Mouse (Mus musculus): ENCODE measurements around the gene Mknk2. TPM values are rescaled to one million over a fixed set of nuclear protein-coding genes. Genes with fewer than 3 reads are reported as not detected.
A peak's percentile ranks its signal among the peaks of the same experiment; 100 is the strongest.

Mknk2 gene
- polyA plus RNA-seq, 1 experiment from 2014 or later = 103 TPM

DNA sequence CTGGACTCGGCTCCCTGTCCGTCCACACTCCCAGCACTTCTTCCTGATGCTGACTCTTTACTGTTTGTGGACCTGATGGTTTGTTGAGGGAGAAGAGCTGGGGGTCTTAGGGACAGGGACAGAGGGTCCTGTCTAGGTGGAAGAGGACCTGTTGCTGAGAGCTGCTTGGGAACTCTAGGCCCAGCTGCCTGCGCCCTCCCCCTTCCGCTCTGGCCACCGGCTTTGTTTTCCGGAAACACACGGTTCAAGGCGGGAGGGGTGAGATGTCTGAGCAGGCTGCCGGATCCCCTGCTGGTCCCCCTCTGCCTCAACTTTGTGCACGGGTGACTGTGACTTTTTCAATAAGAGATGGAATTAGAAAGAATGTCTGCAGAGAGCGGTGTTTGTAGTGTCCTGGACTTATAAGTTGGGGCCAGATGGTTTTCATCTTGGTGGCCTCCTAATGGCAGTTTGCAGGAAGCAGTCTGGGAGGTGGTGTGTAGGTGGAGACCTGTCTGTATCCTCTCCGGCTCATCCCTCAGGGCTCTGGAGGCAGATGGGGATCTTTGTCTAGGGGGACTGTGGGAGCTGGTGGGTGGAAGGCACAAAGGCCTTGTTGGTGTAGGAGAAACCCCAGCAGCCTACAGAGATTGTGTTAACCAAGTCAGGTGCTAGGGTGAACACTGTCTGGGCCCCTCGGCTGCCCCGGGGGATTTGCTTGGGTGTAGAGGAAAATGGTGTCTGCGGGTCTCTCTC lies 54.3 kb downstream of the Mknk2 start:
- 7% methylated on average over 15 of the region's 15 CpGs for WGBS
- peaks cover 6% of the 10 kb centered on the region; the same call in 1 of the 2 replicates for H3K36me3 ChIP-seq
- H3K27ac ChIP-seq = peak overlapping the region; percentile 91
- ATAC-seq (replicated peaks; ENCODE audit: low FRiP score) = no peak
- peak overlapping the region; percentile 67 for H3K4me2 ChIP-seq
- H3K9me3 ChIP-seq (replicated peaks) = no peaks in the 10 kb centered on the region
- peak overlapping the region; percentile 85 for H3K9ac ChIP-seq
- H3K4me3 ChIP-seq (replicated peaks) = peak overlapping the region; percentile 81
- no peaks in the 10 kb centered on the region for H3K27me3 ChIP-seq
- H3K4me1 ChIP-seq = peaks cover 65% of the 10 kb centered on the region

GRCm38 (mm10) chr10:80622661-80623456 lies 55.1 kb downstream of the Mknk2 start, which contains the start of gene Csnk1g2:
Gene Csnk1g2 (plus strand): TSS chr10:80622838.
- under 1% methylated on average over 78 of the region's 85 CpGs for WGBS
- ATAC-seq (replicated peaks; ENCODE audit: low FRiP score) = no peak; the same call in 1 of the 2 replicates

DNA sequence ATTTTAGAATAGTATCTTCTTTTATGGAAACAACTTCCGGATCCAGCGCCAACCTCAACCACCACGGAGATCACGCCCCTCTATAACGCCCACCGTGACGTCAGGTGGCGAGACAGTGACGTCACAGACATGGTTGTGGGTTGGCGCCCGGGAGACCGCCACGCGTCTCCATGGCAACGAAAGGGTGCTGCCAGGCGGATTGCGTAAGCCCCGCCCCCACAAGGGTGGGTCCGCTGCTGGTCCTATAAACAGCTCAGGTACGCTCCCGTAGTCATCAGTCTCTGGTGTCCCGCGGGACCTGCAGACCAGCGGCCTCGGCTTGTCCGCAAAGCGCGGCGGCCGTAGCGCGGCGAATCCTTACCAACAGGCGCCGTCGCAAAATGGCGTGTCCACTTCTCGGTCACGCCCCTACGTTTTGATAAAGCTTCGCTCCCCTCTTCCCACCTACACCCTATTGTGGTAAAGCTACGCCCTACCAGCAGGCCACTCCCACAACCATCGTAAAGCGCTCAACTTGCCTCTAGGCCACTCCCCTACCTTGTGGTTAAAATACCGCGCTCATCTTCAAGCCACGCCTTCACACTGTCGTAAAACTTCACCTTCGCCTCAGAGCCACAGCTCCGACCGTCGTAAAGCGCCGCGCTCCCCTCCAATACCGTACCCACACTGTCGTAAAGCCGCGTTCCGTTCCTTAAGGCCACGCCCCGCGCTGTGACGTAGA lies 55.8 kb downstream of the Mknk2 start:
- WGBS = under 1% methylated on average over 64 of the region's 64 CpGs
- Histone ChIP-seq H3K4me1 (peaks cover 50% of the 10 kb centered on the region), H3K4me2 (peak overlapping the region; percentile 67), H3K4me3 (replicated peaks) (peak overlapping the region; percentile 81), H3K9me3 (replicated peaks) (no peaks in the 10 kb centered on the region), H3K36me3 (peaks cover 6% of the 10 kb centered on the region; the same call in 1 of the 2 replicates), H3K27me3 (no peaks in the 10 kb centered on the region), H3K9ac (peak overlapping the region; percentile 52), H3K27ac (peak overlapping the region; percentile 98)
- peak; percentile 94 for ATAC-seq (replicated peaks; ENCODE audit: low FRiP score)

More at GRCm38 (mm10) chr10:80622661-80623456, 55.1 kb downstream of the Mknk2 start, which contains the start of gene Csnk1g2:
- peak within 1 kb of the TSS; percentile 81 for H3K4me3 ChIP-seq (replicated peaks)
- peaks cover 6% of the 10 kb centered on the region; the same call in 1 of the 2 replicates for H3K36me3 ChIP-seq
- no peaks in the 10 kb centered on the region for H3K9me3 ChIP-seq (replicated peaks)
- peak within 1 kb of the TSS; percentile 98 for H3K27ac ChIP-seq
- H3K9ac ChIP-seq = peak within 1 kb of the TSS; percentile 85
- no peaks in the 10 kb centered on the region for H3K27me3 ChIP-seq
- H3K4me2 ChIP-seq = peak within 1 kb of the TSS; percentile 67
- peaks cover 57% of the 10 kb centered on the region for H3K4me1 ChIP-seq

- ATAC-seq (replicated peaks; ENCODE audit: low FRiP score) = no peak
- H3K36me3 ChIP-seq = peaks cover 6% of the 10 kb centered on the region; the same call in 1 of the 2 replicates
Observed at GRCm38 (mm10) chr10:80621690-80621939, 56.3 kb downstream of the Mknk2 start.

GRCm38 (mm10) chr10:80620796-80621689 lies 56.9 kb downstream of the Mknk2 start:
- Histone ChIP-seq H3K4me2 (peak overlapping the region; percentile 67), H3K36me3 (peaks cover 12% of the 10 kb centered on the region; the same call in 1 of the 2 replicates), H3K4me1 (peaks cover 40% of the 10 kb centered on the region), H3K27me3 (no peaks in the 10 kb centered on the region), H3K9me3 (replicated peaks) (no peaks in the 10 kb centered on the region), H3K4me3 (replicated peaks) (peak overlapping the region; percentile 81), H3K27ac (peak overlapping the region; percentile 98), H3K9ac (peak overlapping the region; percentile 52)
- WGBS = 42% methylated on average over 16 of the region's 16 CpGs
- ATAC-seq (replicated peaks; ENCODE audit: low FRiP score) = no peak

More at GRCm38 (mm10) chr10:80621690-80621939, 56.3 kb downstream of the Mknk2 start:
- H3K4me1 ChIP-seq = peaks cover 45% of the 10 kb centered on the region
- peak overlapping the region; percentile 52 for H3K9ac ChIP-seq
- H3K4me2 ChIP-seq = peak overlapping the region; percentile 67
- H3K27me3 ChIP-seq = no peaks in the 10 kb centered on the region
- peak overlapping the region; percentile 98 for H3K27ac ChIP-seq
- peak overlapping the region; percentile 81 for H3K4me3 ChIP-seq (replicated peaks)
- no peaks in the 10 kb centered on the region for H3K9me3 ChIP-seq (replicated peaks)
- WGBS = 2% methylated on average over 9 of the region's 9 CpGs

DNA sequence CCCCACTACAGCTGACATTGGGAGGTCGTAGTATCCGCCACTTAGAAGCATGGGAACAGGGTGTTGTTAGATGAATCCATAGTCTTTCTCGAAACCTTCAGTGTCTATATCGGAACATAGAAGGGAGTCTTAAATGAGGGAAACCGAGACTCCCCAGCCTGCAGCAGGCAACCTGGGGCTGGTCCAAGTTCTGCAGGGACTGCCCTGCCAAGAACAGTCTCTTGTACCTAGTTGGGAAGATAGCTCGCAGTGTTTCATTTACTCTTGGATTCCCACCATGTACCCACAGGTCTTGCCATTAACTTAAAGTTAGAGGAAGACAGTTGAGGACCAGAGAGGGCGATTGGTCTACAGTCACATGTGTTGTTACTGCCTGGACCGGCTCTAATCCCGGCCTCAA lies 57.5 kb downstream of the Mknk2 start:
- no peak overlapping the region for H3K9ac ChIP-seq
- H3K9me3 ChIP-seq (replicated peaks) = no peaks in the 10 kb centered on the region
- H3K27ac ChIP-seq = 0 out of 2 replicates have a peak overlapping the region, but pooled peaks have one; percentile 98
- H3K4me2 ChIP-seq = no peak overlapping the region
- WGBS = 90% methylated on average over 9 of the region's 9 CpGs
- no peaks in the 10 kb centered on the region for H3K27me3 ChIP-seq
- no peak for ATAC-seq (replicated peaks; ENCODE audit: low FRiP score)
- peaks cover 17% of the 10 kb centered on the region for H3K36me3 ChIP-seq
- peaks cover 33% of the 10 kb centered on the region for H3K4me1 ChIP-seq
- no peak overlapping the region for H3K4me3 ChIP-seq (replicated peaks)

- H3K9me3 ChIP-seq (replicated peaks) = no peaks in the 10 kb centered on the region
- peaks cover 19% of the 10 kb centered on the region for H3K36me3 ChIP-seq
- H3K27me3 ChIP-seq = no peaks in the 10 kb centered on the region
- H3K4me1 ChIP-seq = peaks cover 26% of the 10 kb centered on the region
- no peak overlapping the region for H3K9ac ChIP-seq
- H3K4me3 ChIP-seq (replicated peaks) = no peak overlapping the region
- ATAC-seq (replicated peaks; ENCODE audit: low FRiP score) = no peak
- no peak overlapping the region for H3K27ac ChIP-seq
- no peak overlapping the region for H3K4me2 ChIP-seq
- WGBS = 39% methylated on average over 8 of the region's 8 CpGs
Observed at GRCm38 (mm10) chr10:80619465-80620244, 58.3 kb downstream of the Mknk2 start.

- Histone ChIP-seq H3K27ac (peak overlapping the region; percentile 71), H3K4me2 (no peak overlapping the region), H3K9me3 (replicated peaks) (no peaks in the 10 kb centered on the region), H3K27me3 (no peaks in the 10 kb centered on the region), H3K4me1 (peaks cover 11% of the 10 kb centered on the region), H3K36me3 (peaks cover 34% of the 10 kb centered on the region), H3K4me3 (replicated peaks) (no peak overlapping the region), H3K9ac (no peak overlapping the region)
- ATAC-seq (replicated peaks; ENCODE audit: low FRiP score) = no peak
- WGBS = 49% methylated on average over 9 of the region's 9 CpGs
Observed at GRCm38 (mm10) chr10:80618181-80618580, 59.7 kb downstream of the Mknk2 start.

Measured in kidney, embryonic 15.5 days (tissue).